Mouse (Mus musculus): ENCODE results near the gene Crlf3. TPM values are rescaled to one million over a fixed set of nuclear protein-coding genes. Genes with fewer than 3 reads are reported as not detected.
"Not testable (repeated sequence)": the region's sequence is repeated elsewhere in the genome, so short reads cannot be mapped to it uniquely, and the experiment has no call there.

Crlf3 gene
- polyA plus RNA-seq, 1 experiment from 2014 or later = 57.1 TPM

- H3K4me2 ChIP-seq (ENCODE audit: low read depth, low read length) = no peak overlapping the region
- ATAC-seq (replicated peaks; ENCODE audit: insufficient number of reproducible peaks, low FRiP score, low TSS enrichment, low read depth) (no peak), DNase-seq (ENCODE audit: low spot score) (no peak)
- WGBS = 67% methylated on average over 14 of the region's 14 CpGs
- no peak overlapping the region for H3K27ac ChIP-seq (replicated peaks; ENCODE audit: low read depth, low read length)
- H3K4me1 ChIP-seq (ENCODE audit: control insufficient read depth, insufficient read depth, low read length) = no peaks in the 10 kb centered on the region
- no peak overlapping the region for H3K9ac ChIP-seq (replicated peaks; ENCODE audit: low read length)
- no peaks in the 10 kb centered on the region for H3K36me3 ChIP-seq (replicated peaks; ENCODE audit: control insufficient read depth, insufficient read depth, low read depth, low read length)
- H3K27me3 ChIP-seq (ENCODE audit: control insufficient read depth, insufficient read depth, low read length) = no peaks in the 10 kb centered on the region
- H3K4me3 ChIP-seq (ENCODE audit: low read depth, low read length) = no peak overlapping the region
- H3K9me3 ChIP-seq (replicated peaks; ENCODE audit: control insufficient read depth, low read length) = no peaks in the 10 kb centered on the region
Measured at GRCm38 (mm10) chr11:80077784-80078545, 2.8 kb downstream of the Crlf3 start.

GRCm38 (mm10) chr11:80075608-80076277 lies 5.0 kb downstream of the Crlf3 start:
- Histone ChIP-seq H3K4me1 (ENCODE audit: control insufficient read depth, insufficient read depth, low read length) (no peaks in the 10 kb centered on the region), H3K4me2 (ENCODE audit: low read depth, low read length) (no peak overlapping the region), H3K4me3 (ENCODE audit: low read depth, low read length) (no peak overlapping the region), H3K27ac (replicated peaks; ENCODE audit: low read depth, low read length) (no peak overlapping the region), H3K27me3 (ENCODE audit: control insufficient read depth, insufficient read depth, low read length) (no peaks in the 10 kb centered on the region), H3K36me3 (replicated peaks; ENCODE audit: control insufficient read depth, insufficient read depth, low read depth, low read length) (no peaks in the 10 kb centered on the region), H3K9ac (replicated peaks; ENCODE audit: low read length) (no peak overlapping the region), H3K9me3 (replicated peaks; ENCODE audit: control insufficient read depth, low read length) (no peaks in the 10 kb centered on the region)
- ATAC-seq (replicated peaks; ENCODE audit: insufficient number of reproducible peaks, low FRiP score, low TSS enrichment, low read depth) (no peak), DNase-seq (ENCODE audit: low spot score) (no peak)
- 94% methylated on average over 5 of the region's 5 CpGs for WGBS

GRCm38 (mm10) chr11:80072365-80072764 lies 8.4 kb downstream of the Crlf3 start:
- no peaks in the 10 kb centered on the region for H3K36me3 ChIP-seq (replicated peaks; ENCODE audit: control insufficient read depth, insufficient read depth, low read depth, low read length)
- no peaks in the 10 kb centered on the region for H3K27me3 ChIP-seq (ENCODE audit: control insufficient read depth, insufficient read depth, low read length)
- H3K4me1 ChIP-seq (ENCODE audit: control insufficient read depth, insufficient read depth, low read length) = no peaks in the 10 kb centered on the region
- H3K4me2 ChIP-seq (ENCODE audit: low read depth, low read length) = no peak overlapping the region
- no peak for DNase-seq (ENCODE audit: low spot score)
- H3K9me3 ChIP-seq (replicated peaks; ENCODE audit: control insufficient read depth, low read length) = no peaks in the 10 kb centered on the region
- H3K4me3 ChIP-seq (ENCODE audit: low read depth, low read length) = no peak overlapping the region
- H3K9ac ChIP-seq (replicated peaks; ENCODE audit: low read length) = no peak overlapping the region
- H3K27ac ChIP-seq (replicated peaks; ENCODE audit: low read depth, low read length) = no peak overlapping the region
- 92% methylated on average over 3 of the region's 3 CpGs for WGBS
- ATAC-seq (replicated peaks; ENCODE audit: insufficient number of reproducible peaks, low FRiP score, low TSS enrichment, low read depth) = no peak

GRCm38 (mm10) chr11:80071039-80071438 lies 9.8 kb downstream of the Crlf3 start:
- ATAC-seq (replicated peaks; ENCODE audit: insufficient number of reproducible peaks, low FRiP score, low TSS enrichment, low read depth) (no peak), DNase-seq (ENCODE audit: low spot score) (no peak)
- Histone ChIP-seq H3K27ac (replicated peaks; ENCODE audit: low read depth, low read length) (no peak overlapping the region), H3K27me3 (ENCODE audit: control insufficient read depth, insufficient read depth, low read length) (no peaks in the 10 kb centered on the region), H3K4me3 (ENCODE audit: low read depth, low read length) (no peak overlapping the region), H3K9ac (replicated peaks; ENCODE audit: low read length) (no peak overlapping the region), H3K4me1 (ENCODE audit: control insufficient read depth, insufficient read depth, low read length) (no peaks in the 10 kb centered on the region), H3K36me3 (replicated peaks; ENCODE audit: control insufficient read depth, insufficient read depth, low read depth, low read length) (no peaks in the 10 kb centered on the region), H3K9me3 (replicated peaks; ENCODE audit: control insufficient read depth, low read length) (no peaks in the 10 kb centered on the region), H3K4me2 (ENCODE audit: low read depth, low read length) (no peak overlapping the region)
- WGBS = 97% methylated on average over 2 of the region's 2 CpGs

- no peaks in the 10 kb centered on the region for H3K9me3 ChIP-seq (replicated peaks; ENCODE audit: control insufficient read depth, low read length)
- H3K27ac ChIP-seq (replicated peaks; ENCODE audit: low read depth, low read length) = no peak overlapping the region
- 95% methylated on average over 3 of the region's 3 CpGs for WGBS
- no peak overlapping the region for H3K4me2 ChIP-seq (ENCODE audit: low read depth, low read length)
- H3K27me3 ChIP-seq (ENCODE audit: control insufficient read depth, insufficient read depth, low read length) = no peaks in the 10 kb centered on the region
- no peaks in the 10 kb centered on the region for H3K4me1 ChIP-seq (ENCODE audit: control insufficient read depth, insufficient read depth, low read length)
- H3K9ac ChIP-seq (replicated peaks; ENCODE audit: low read length) = no peak overlapping the region
- DNase-seq (ENCODE audit: low spot score) = no peak
- ATAC-seq (replicated peaks; ENCODE audit: insufficient number of reproducible peaks, low FRiP score, low TSS enrichment, low read depth) = no peak
- no peaks in the 10 kb centered on the region for H3K36me3 ChIP-seq (replicated peaks; ENCODE audit: control insufficient read depth, insufficient read depth, low read depth, low read length)
- H3K4me3 ChIP-seq (ENCODE audit: low read depth, low read length) = no peak overlapping the region
Measured at GRCm38 (mm10) chr11:80069815-80070214, 11.0 kb downstream of the Crlf3 start.

GRCm38 (mm10) chr11:80067558-80067957 lies 13.2 kb downstream of the Crlf3 start:
- 77% methylated on average over 5 of the region's 5 CpGs for WGBS
- Histone ChIP-seq H3K36me3 (replicated peaks; ENCODE audit: control insufficient read depth, insufficient read depth, low read depth, low read length) (no peaks in the 10 kb centered on the region), H3K4me2 (ENCODE audit: low read depth, low read length) (no peak overlapping the region), H3K9me3 (replicated peaks; ENCODE audit: control insufficient read depth, low read length) (no peaks in the 10 kb centered on the region), H3K9ac (replicated peaks; ENCODE audit: low read length) (no peak overlapping the region), H3K27me3 (ENCODE audit: control insufficient read depth, insufficient read depth, low read length) (no peaks in the 10 kb centered on the region), H3K4me3 (ENCODE audit: low read depth, low read length) (no peak overlapping the region), H3K27ac (replicated peaks; ENCODE audit: low read depth, low read length) (no peak overlapping the region), H3K4me1 (ENCODE audit: control insufficient read depth, insufficient read depth, low read length) (no peaks in the 10 kb centered on the region)
- ATAC-seq (replicated peaks; ENCODE audit: insufficient number of reproducible peaks, low FRiP score, low TSS enrichment, low read depth) (no peak), DNase-seq (ENCODE audit: low spot score) (no peak)

GRCm38 (mm10) chr11:80066373-80066772 lies 14.4 kb downstream of the Crlf3 start:
- not testable (repeated sequence) for H3K36me3 ChIP-seq (replicated peaks; ENCODE audit: control insufficient read depth, insufficient read depth, low read depth, low read length); H3K27ac ChIP-seq (replicated peaks; ENCODE audit: low read depth, low read length); ATAC-seq (replicated peaks; ENCODE audit: insufficient number of reproducible peaks, low FRiP score, low TSS enrichment, low read depth); H3K9me3 ChIP-seq (replicated peaks; ENCODE audit: control insufficient read depth, low read length); H3K4me1 ChIP-seq (ENCODE audit: control insufficient read depth, insufficient read depth, low read length); H3K4me3 ChIP-seq (ENCODE audit: low read depth, low read length); H3K4me2 ChIP-seq (ENCODE audit: low read depth, low read length); DNase-seq (ENCODE audit: low spot score); H3K9ac ChIP-seq (replicated peaks; ENCODE audit: low read length); H3K27me3 ChIP-seq (ENCODE audit: control insufficient read depth, insufficient read depth, low read length)
- WGBS = 82% methylated on average over 4 of the region's 4 CpGs

- no peaks in the 10 kb centered on the region for H3K4me1 ChIP-seq (ENCODE audit: control insufficient read depth, insufficient read depth, low read length)
- WGBS = 61% methylated on average over 4 of the region's 4 CpGs
- no peak for ATAC-seq (replicated peaks; ENCODE audit: insufficient number of reproducible peaks, low FRiP score, low TSS enrichment, low read depth)
- DNase-seq (ENCODE audit: low spot score) = no peak
- no peak overlapping the region for H3K9ac ChIP-seq (replicated peaks; ENCODE audit: low read length)
- H3K27me3 ChIP-seq (ENCODE audit: control insufficient read depth, insufficient read depth, low read length) = no peaks in the 10 kb centered on the region
- no peak overlapping the region for H3K27ac ChIP-seq (replicated peaks; ENCODE audit: low read depth, low read length)
- no peaks in the 10 kb centered on the region for H3K36me3 ChIP-seq (replicated peaks; ENCODE audit: control insufficient read depth, insufficient read depth, low read depth, low read length)
- no peaks in the 10 kb centered on the region for H3K9me3 ChIP-seq (replicated peaks; ENCODE audit: control insufficient read depth, low read length)
- H3K4me2 ChIP-seq (ENCODE audit: low read depth, low read length) = no peak overlapping the region
- no peak overlapping the region for H3K4me3 ChIP-seq (ENCODE audit: low read depth, low read length)
Measured at GRCm38 (mm10) chr11:80062159-80062558, 18.6 kb downstream of the Crlf3 start.
